Mouse (Mus musculus): ENCODE measurements around the gene Vav2. TPM values are rescaled to one million over a fixed set of nuclear protein-coding genes. Genes with fewer than 3 reads are reported as not detected.

Vav2 gene
- polyA plus RNA-seq, 1 experiment from 2014 or later: 9.7 TPM

DNA sequence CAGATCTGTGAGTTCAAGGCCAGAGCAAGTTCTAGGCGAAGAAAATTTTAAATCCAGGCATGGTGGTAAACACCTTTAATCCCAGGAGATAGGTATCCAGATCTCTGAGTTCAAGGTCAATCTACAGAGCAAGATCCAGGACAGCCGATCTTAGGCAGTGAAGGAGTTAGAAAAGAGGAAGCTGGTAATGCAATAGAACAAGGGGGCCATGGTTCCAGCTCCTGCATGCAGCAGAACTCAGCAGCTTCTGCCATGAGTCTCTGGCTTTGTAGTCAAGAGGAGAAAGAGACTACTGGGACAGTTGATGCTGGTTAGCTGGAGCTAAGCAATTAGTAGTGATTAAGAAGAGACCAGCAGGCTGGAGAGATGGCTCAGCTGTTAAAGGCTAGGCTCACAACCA is 25.3 kb downstream of the Vav2 start:
- H3K4me1 ChIP-seq: peaks cover 26% of the 10 kb centered on the region
- H3K36me3 ChIP-seq: no peaks in the 10 kb centered on the region
- H3K9me3 ChIP-seq: no peaks in the 10 kb centered on the region
- H3K27ac ChIP-seq: no peak overlapping the region
- H3K4me3 ChIP-seq: no peak overlapping the region
- no peak overlapping the region for H3K9ac ChIP-seq
- ATAC-seq (ENCODE audit: borderline replicate concordance, extremely low read depth, low FRiP score, low TSS enrichment): no peak
- WGBS: 79% methylated on average over 2 of the region's 2 CpGs
- H3K27me3 ChIP-seq: no peaks in the 10 kb centered on the region
- H3K4me2 ChIP-seq: no peak overlapping the region

DNA sequence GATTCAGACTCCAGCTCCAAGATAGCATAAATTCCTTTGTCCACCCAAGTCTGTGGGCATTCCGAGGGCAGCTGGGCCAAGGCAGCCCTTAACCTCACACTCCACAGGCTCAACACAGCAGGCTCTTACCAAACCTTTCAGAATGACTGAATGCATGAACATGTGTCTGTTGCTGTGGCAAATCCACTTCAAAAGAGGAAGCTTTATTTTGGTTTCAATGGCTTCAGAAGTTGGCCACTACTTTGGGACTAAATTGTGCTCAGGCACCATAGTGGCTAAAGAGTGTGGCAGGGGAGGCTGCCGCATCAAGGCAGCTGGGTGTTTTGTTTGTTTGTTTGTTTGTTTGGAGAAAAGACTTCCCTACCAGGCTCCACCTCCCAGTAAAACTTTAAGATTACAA is 26.8 kb downstream of the Vav2 start:
- H3K36me3 ChIP-seq: no peaks in the 10 kb centered on the region
- ATAC-seq (ENCODE audit: borderline replicate concordance, extremely low read depth, low FRiP score, low TSS enrichment): no peak
- no peaks in the 10 kb centered on the region for H3K27me3 ChIP-seq
- no peaks in the 10 kb centered on the region for H3K9me3 ChIP-seq
- H3K27ac ChIP-seq: no peak overlapping the region
- H3K4me3 ChIP-seq: no peak overlapping the region
- 98% methylated on average over 2 of the region's 2 CpGs for WGBS
- H3K4me1 ChIP-seq: peaks cover 20% of the 10 kb centered on the region
- no peak overlapping the region for H3K9ac ChIP-seq
- no peak overlapping the region for H3K4me2 ChIP-seq

- ATAC-seq (ENCODE audit: borderline replicate concordance, extremely low read depth, low FRiP score, low TSS enrichment): no peak
- Histone ChIP-seq H3K27ac (no peak overlapping the region), H3K4me2 (no peak overlapping the region), H3K9ac (no peak overlapping the region), H3K36me3 (no peaks in the 10 kb centered on the region), H3K9me3 (no peaks in the 10 kb centered on the region), H3K4me1 (peaks cover 14% of the 10 kb centered on the region), H3K27me3 (no peaks in the 10 kb centered on the region), H3K4me3 (no peak overlapping the region)
- WGBS: 64% methylated on average over 17 of the region's 17 CpGs
Observed at GRCm38 (mm10) chr2:27396656-27397440, 30.0 kb downstream of the Vav2 start.

GRCm38 (mm10) chr2:27394158-27394832 is 32.5 kb downstream of the Vav2 start:
- WGBS: 60% methylated on average over 10 of the region's 10 CpGs
- Histone ChIP-seq H3K4me2 (no peak overlapping the region), H3K9ac (no peak overlapping the region), H3K4me1 (peaks cover 37% of the 10 kb centered on the region), H3K4me3 (no peak overlapping the region), H3K9me3 (no peaks in the 10 kb centered on the region), H3K36me3 (no peaks in the 10 kb centered on the region), H3K27ac (no peak overlapping the region), H3K27me3 (no peaks in the 10 kb centered on the region)
- ATAC-seq (ENCODE audit: borderline replicate concordance, extremely low read depth, low FRiP score, low TSS enrichment): no peak

DNA sequence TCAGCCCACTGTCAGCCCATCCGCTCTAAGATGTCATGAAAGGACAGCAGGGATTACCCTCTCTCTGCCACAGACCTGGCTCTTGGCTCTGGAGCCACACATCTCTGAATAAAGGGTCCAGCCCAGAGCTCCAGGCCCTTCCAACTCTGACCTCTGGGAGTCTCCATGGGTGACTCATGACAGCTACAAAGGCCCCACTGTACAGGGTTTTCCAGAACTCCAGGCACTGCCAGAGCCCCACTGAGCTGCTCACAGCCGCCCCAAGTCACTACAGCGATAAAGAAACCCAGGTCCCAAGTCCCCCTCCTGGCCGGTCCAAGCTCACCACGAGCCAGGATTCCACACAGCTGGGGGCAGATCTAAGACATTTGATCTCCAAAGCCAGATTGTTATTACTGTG is 34.6 kb downstream of the Vav2 start:
- no peaks in the 10 kb centered on the region for H3K9me3 ChIP-seq
- 49% methylated on average over 5 of the region's 5 CpGs for WGBS
- no peak overlapping the region for H3K4me2 ChIP-seq
- no peak overlapping the region for H3K4me3 ChIP-seq
- no peaks in the 10 kb centered on the region for H3K36me3 ChIP-seq
- no peaks in the 10 kb centered on the region for H3K27me3 ChIP-seq
- no peak overlapping the region for H3K27ac ChIP-seq
- no peak for ATAC-seq (ENCODE audit: borderline replicate concordance, extremely low read depth, low FRiP score, low TSS enrichment)
- H3K9ac ChIP-seq: no peak overlapping the region
- H3K4me1 ChIP-seq: peaks cover 43% of the 10 kb centered on the region

- Histone ChIP-seq H3K4me2 (no peak overlapping the region), H3K27ac (no peak overlapping the region), H3K9me3 (no peaks in the 10 kb centered on the region), H3K9ac (no peak overlapping the region), H3K4me3 (no peak overlapping the region), H3K27me3 (no peaks in the 10 kb centered on the region), H3K36me3 (no peaks in the 10 kb centered on the region), H3K4me1 (peaks cover 41% of the 10 kb centered on the region)
- WGBS: 44% methylated on average over 4 of the region's 4 CpGs
- no peak for ATAC-seq (ENCODE audit: borderline replicate concordance, extremely low read depth, low FRiP score, low TSS enrichment)
Observed at GRCm38 (mm10) chr2:27390775-27391174, 36.1 kb downstream of the Vav2 start.

- H3K4me3 ChIP-seq: no peak overlapping the region
- H3K36me3 ChIP-seq: no peaks in the 10 kb centered on the region
- peak overlapping the region; percentile 65 for H3K27ac ChIP-seq
- H3K9me3 ChIP-seq: no peaks in the 10 kb centered on the region
- H3K4me2 ChIP-seq: 0 out of 2 replicates have a peak overlapping the region, but pooled peaks have one; percentile 1
- H3K4me1 ChIP-seq: peaks cover 38% of the 10 kb centered on the region
- 65% methylated on average over 8 of the region's 8 CpGs for WGBS
- H3K27me3 ChIP-seq: no peaks in the 10 kb centered on the region
- no peak for ATAC-seq (ENCODE audit: borderline replicate concordance, extremely low read depth, low FRiP score, low TSS enrichment)
- no peak overlapping the region for H3K9ac ChIP-seq
Observed at GRCm38 (mm10) chr2:27390325-27390724, 36.5 kb downstream of the Vav2 start.

GRCm38 (mm10) chr2:27389272-27390162 is 37.3 kb downstream of the Vav2 start:
- no peaks in the 10 kb centered on the region for H3K27me3 ChIP-seq
- ATAC-seq (ENCODE audit: borderline replicate concordance, extremely low read depth, low FRiP score, low TSS enrichment): peak; percentile 64
- H3K4me3 ChIP-seq: no peak overlapping the region
- peak overlapping the region; percentile 1; the same call in 1 of the 2 replicates for H3K4me2 ChIP-seq
- peaks cover 37% of the 10 kb centered on the region for H3K4me1 ChIP-seq
- H3K27ac ChIP-seq: no peak overlapping the region
- no peak overlapping the region for H3K9ac ChIP-seq
- no peaks in the 10 kb centered on the region for H3K36me3 ChIP-seq
- 40% methylated on average over 14 of the region's 14 CpGs for WGBS
- no peaks in the 10 kb centered on the region for H3K9me3 ChIP-seq

DNA sequence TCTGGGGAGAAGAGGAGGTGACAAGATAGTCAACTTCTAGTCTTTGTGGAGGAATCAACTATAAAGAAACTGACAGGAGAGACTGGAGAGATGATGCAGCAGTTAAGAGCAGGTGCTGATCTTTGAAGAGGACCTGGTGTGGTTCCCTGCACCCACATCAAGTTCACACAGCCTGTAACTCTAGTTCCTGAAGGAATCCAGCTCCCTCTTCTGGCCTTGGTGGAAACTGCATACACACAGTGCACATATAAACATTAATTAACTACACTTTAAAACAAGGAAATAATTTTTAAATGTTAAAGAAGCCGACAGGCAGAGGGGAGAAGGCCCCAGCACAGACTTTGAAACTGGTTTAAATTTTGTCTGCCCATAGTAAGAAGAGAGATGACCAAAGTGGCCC is 39.6 kb downstream of the Vav2 start:
- no peak overlapping the region for H3K4me2 ChIP-seq
- whole genome bisulfite sequencing: 93% methylated on average over 1 of the region's 1 CpGs

GRCm38 (mm10) chr2:27381698-27382097 is 45.1 kb downstream of the Vav2 start:
- Histone ChIP-seq H3K4me3 (no peak overlapping the region), H3K27ac (peak overlapping the region; percentile 15; the same call in 1 of the 2 replicates), H3K4me1 (peaks cover 36% of the 10 kb centered on the region), H3K27me3 (no peaks in the 10 kb centered on the region), H3K9me3 (no peaks in the 10 kb centered on the region), H3K4me2 (no peak overlapping the region), H3K36me3 (no peaks in the 10 kb centered on the region), H3K9ac (no peak overlapping the region)
- 51% methylated on average over 4 of the region's 4 CpGs for WGBS
- ATAC-seq (ENCODE audit: borderline replicate concordance, extremely low read depth, low FRiP score, low TSS enrichment): no peak

More for the DNA sequence above, 39.6 kb downstream of the Vav2 start:
- no peak for ATAC-seq (ENCODE audit: borderline replicate concordance, extremely low read depth, low FRiP score, low TSS enrichment)
- no peak overlapping the region for H3K9ac ChIP-seq
- no peaks in the 10 kb centered on the region for H3K27me3 ChIP-seq
- no peaks in the 10 kb centered on the region for H3K9me3 ChIP-seq
- no peak overlapping the region for H3K27ac ChIP-seq
- H3K36me3 ChIP-seq: no peaks in the 10 kb centered on the region
- peaks cover 35% of the 10 kb centered on the region for H3K4me1 ChIP-seq
- no peak overlapping the region for H3K4me3 ChIP-seq

DNA sequence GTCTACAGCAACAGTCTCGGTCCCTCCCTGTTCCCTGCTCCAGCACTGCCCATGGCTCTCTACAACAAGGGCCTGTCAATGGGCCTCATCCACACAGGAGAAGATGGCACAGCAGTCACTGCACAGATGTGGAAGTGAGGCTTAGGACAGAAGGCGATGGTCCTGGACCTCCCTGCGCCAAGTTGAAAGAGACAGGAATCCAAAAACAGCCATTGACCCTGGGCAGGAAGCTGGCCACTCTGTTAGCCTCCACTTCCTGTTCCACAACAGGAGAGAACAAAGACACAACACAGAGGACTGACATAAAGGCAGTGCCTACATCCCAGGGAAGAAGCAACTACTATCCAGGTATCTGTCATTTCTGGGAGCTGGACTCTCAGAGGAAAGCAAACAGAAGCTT is 45.6 kb downstream of the Vav2 start:
- Histone ChIP-seq H3K9me3 (no peaks in the 10 kb centered on the region), H3K4me1 (peaks cover 40% of the 10 kb centered on the region), H3K4me2 (no peak overlapping the region), H3K9ac (no peak overlapping the region), H3K4me3 (no peak overlapping the region), H3K36me3 (no peaks in the 10 kb centered on the region), H3K27me3 (no peaks in the 10 kb centered on the region), H3K27ac (peak overlapping the region; percentile 15; the same call in 1 of the 2 replicates)
- 83% methylated on average over 3 of the region's 3 CpGs for WGBS
- ATAC-seq (ENCODE audit: borderline replicate concordance, extremely low read depth, low FRiP score, low TSS enrichment): no peak

Measured in lung, embryonic 15.5 days (tissue).